Mouse (Mus musculus) ES-E14 (cell line): ENCODE measurements at regions not wholly inside any gene's neighbourhood (a gene's known extent, or its start where the extent isn't known, plus 50 kb on each side); places are given as distances from the start of the nearest gene placed in this dataset.

Source experiments
- DNase-seq: peaks from one replicate; pipeline ENCODE4 v3.0.0-alpha.2; 2013; ENCODE audit warnings: low read depth, low spot score
- H3K27ac ChIP-seq: 2 replicates; pipeline ENCODE4 v1.5.1; 2012; ENCODE audit warnings: low read depth, mild to moderate bottlenecking, low read length, moderate library complexity, mixed read lengths; ENCODE audit not compliant: poor library complexity, insufficient read depth, severe bottlenecking
- H3K36me3 ChIP-seq: 2 replicates; pipeline ENCODE4 v1.6.1; 2012; ENCODE audit warnings: mild to moderate bottlenecking, low read length, moderate library complexity, mixed read lengths; ENCODE audit not compliant: control insufficient read depth, poor library complexity, insufficient read depth, severe bottlenecking
- H3K4me1 ChIP-seq, 2 experiments: fragments of 150-350 bp in 1 of 2; sonication (generic) in 1 of 2; 2 replicates each; pipeline ENCODE4 v1.6.1; 2012; ENCODE audit warnings: low read length in 2 of 2, mild to moderate bottlenecking in 1 of 2, mixed read lengths in 1 of 2; ENCODE audit not compliant: control insufficient read depth in 2 of 2, insufficient read depth in 2 of 2, poor library complexity in 1 of 2
- H3K4me3 ChIP-seq, 2 experiments: fragments of 150-350 bp in 1 of 2; sonication (generic) in 1 of 2; 2 replicates each; pipeline ENCODE4 v1.5.1; 2012; ENCODE audit warnings: low read length in 2 of 2, low read depth in 1 of 2, mild to moderate bottlenecking in 1 of 2, mixed read lengths in 1 of 2; ENCODE audit not compliant: insufficient read depth in 1 of 2, poor library complexity in 1 of 2, severe bottlenecking in 1 of 2
- H3K9ac ChIP-seq: 2 replicates; pipeline ENCODE4 v1.6.1; 2012; ENCODE audit warnings: low read depth, mild to moderate bottlenecking, low read length, mixed read lengths; ENCODE audit not compliant: poor library complexity, insufficient read depth, severe bottlenecking
- H3K9me3 ChIP-seq: fragments of 150-350 bp; sonication (generic); 2 replicates; pipeline ENCODE4 v1.6.1; 2012; ENCODE audit warnings: low read depth, mild to moderate bottlenecking, low read length; ENCODE audit not compliant: control insufficient read depth, insufficient read depth
- CHD2 ChIP-seq: IDR thresholded peaks from 2 replicates; pipeline ENCODE4 v1.6.1; 2014; ENCODE audit warnings: mild to moderate bottlenecking, low read depth, low read length, inconsistent platforms
- HCFC1 ChIP-seq: IDR thresholded peaks from 2 replicates; pipeline ENCODE4 v1.6.1; 2012; ENCODE audit warnings: low read length, inconsistent platforms, borderline replicate concordance; ENCODE audit not compliant: insufficient read depth
- MAFK ChIP-seq: IDR thresholded peaks from 2 replicates; pipeline ENCODE4 v1.6.1; 2014; ENCODE audit warnings: mild to moderate bottlenecking, low read depth, low read length, inconsistent platforms; ENCODE audit not compliant: insufficient read depth
- ZC3H11A ChIP-seq: IDR thresholded peaks from 2 replicates; pipeline ENCODE4 v1.6.1; 2012; ENCODE audit warnings: low read depth, mild to moderate bottlenecking, inconsistent platforms, low read length, borderline replicate concordance
- ZNF384 ChIP-seq: IDR thresholded peaks from 2 replicates; pipeline ENCODE4 v1.6.1; 2012; ENCODE audit warnings: low read depth, low read length, inconsistent platforms
- in situ Hi-C, 2 experiments: fragments of 600-800 bp; cut with MboI; formaldehyde crosslinking; loops; one replicate each; pipeline ENCODE4 v1.15.1; 2025; ENCODE audit warnings: low sequenced_read_pairs in 2 of 2, inconsistent platforms in 1 of 2; ENCODE audit not compliant: unreplicated experiment in 2 of 2

DNA sequence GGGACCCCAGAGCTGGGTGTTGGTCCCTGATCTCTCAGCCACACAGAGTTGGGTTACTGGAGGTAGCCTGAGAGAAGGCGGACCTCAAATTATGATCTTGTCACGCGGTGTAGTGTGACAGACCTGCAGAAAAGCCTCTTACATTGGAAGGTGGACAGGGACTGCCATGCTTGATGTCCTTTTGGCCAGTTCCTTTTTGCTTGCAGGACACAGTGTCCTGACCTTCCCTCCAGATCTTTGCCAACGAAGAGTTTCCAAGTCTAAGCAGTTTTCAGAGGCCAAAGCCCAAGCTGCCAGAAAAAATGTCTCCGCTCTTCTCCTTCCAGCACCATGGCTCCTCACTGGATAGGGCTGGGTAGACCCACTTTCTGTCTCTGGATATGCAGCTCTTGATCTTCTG, 248.6 kb downstream of the Foxo1 start:
- H3K9me3 ChIP-seq, result no peaks in the 10 kb centered on the region
- H3K36me3 ChIP-seq, result no peaks in the 10 kb centered on the region
- H3K27ac ChIP-seq, result no peak overlapping the region
- H3K9ac ChIP-seq, result no peak overlapping the region
- H3K4me3 ChIP-seq, result no peak overlapping the region
- no peaks in the 10 kb centered on the region for H3K4me1 ChIP-seq
- in situ Hi-C loops, result no loop called here
- DNase-seq, result no peak
- TF ChIP-seq ZNF384 (no peak), CHD2 (no peak), HCFC1 (no peak), ZC3H11A (no peak), MAFK (no peak)

DNA sequence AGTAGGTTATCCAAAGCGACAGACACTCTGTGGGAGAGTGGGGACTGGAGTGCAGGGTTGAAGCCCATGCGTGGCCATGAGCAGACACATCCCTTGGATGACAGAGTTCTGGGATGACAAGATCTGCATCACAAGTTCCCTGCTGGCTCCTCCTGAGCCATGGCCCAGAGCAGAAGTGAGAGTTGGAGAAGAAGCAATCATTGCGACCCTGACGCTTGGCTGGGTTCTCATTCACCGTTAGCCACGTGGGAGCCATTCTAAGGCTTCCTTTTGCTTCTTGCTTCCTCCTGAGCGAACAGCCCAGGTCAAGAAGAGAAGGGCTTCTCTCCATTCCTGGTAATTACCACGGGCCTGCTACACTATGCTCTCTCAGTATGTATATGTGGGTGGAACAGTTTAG, 244.6 kb downstream of the Foxo1 start:
- no peaks in the 10 kb centered on the region for H3K9me3 ChIP-seq
- in situ Hi-C loops, result no loop called here
- DNase-seq, result no peak
- TF ChIP-seq ZNF384 (no peak), ZC3H11A (no peak), CHD2 (no peak), HCFC1 (no peak), MAFK (no peak)
- H3K4me1 ChIP-seq, result peaks cover 0 to 2% of the 10 kb centered on the region in 2 experiments; a peak in 1 of 4 replicates
- no peaks in the 10 kb centered on the region for H3K36me3 ChIP-seq
- H3K4me3 ChIP-seq, result no peak overlapping the region
- no peak overlapping the region for H3K9ac ChIP-seq
- H3K27ac ChIP-seq, result no peak overlapping the region

- TF ChIP-seq MAFK (no peak), HCFC1 (no peak), CHD2 (no peak), ZC3H11A (no peak), ZNF384 (no peak)
- H3K36me3 ChIP-seq, result no peaks in the 10 kb centered on the region
- in situ Hi-C loops, result no loop called here
- no peak overlapping the region for H3K9ac ChIP-seq
- H3K4me3 ChIP-seq, result no peak overlapping the region
- DNase-seq, result no peak
- H3K27ac ChIP-seq, result no peak overlapping the region
- no peaks in the 10 kb centered on the region for H3K9me3 ChIP-seq
- peaks cover 0 to 2% of the 10 kb centered on the region in 2 experiments; a peak in 1 of 4 replicates for H3K4me1 ChIP-seq
These were observed 243.4 kb downstream of the Foxo1 start for GRCm38 (mm10) chr3:52511549-52511948.

GRCm38 (mm10) chr3:52510831-52511230, 242.7 kb downstream of the Foxo1 start:
- no peaks in the 10 kb centered on the region for H3K36me3 ChIP-seq
- peaks cover 0 to 2% of the 10 kb centered on the region in 2 experiments; a peak in 1 of 4 replicates for H3K4me1 ChIP-seq
- H3K27ac ChIP-seq, result no peak overlapping the region
- DNase-seq, result no peak
- in situ Hi-C loops, result no loop called here
- TF ChIP-seq ZC3H11A (no peak), HCFC1 (no peak), MAFK (no peak), ZNF384 (no peak), CHD2 (no peak)
- H3K9me3 ChIP-seq, result no peaks in the 10 kb centered on the region
- no peak overlapping the region for H3K9ac ChIP-seq
- H3K4me3 ChIP-seq, result no peak overlapping the region; a peak in 1 of 4 replicates
